In the genomic region with DNA sequence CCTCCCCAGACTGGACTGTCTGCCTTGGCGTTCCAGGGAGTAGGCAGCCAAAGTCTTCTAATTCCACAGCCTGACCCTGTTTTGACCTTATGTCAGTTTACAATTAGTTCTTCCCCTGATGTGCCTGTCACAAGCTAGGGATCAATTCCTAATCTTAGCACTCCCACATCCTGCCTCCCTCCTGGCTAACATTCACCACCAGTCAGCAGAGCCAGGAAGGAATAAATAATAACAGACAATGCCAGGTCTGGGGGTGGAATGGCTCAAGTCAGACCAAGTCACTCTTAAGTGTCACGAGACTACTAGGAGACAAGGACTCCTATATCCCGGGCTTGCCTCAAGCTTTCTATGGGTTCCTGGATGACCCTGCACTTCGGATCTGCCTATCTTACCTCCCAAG, we compare ENCODE assay signal across 8 mouse cellular contexts. TPM values are rescaled to one million over a fixed set of nuclear protein-coding genes. Genes with fewer than 3 reads are reported as not detected.
DNase-seq lines count a peak whose midpoint lies in the region; ATAC-seq and TF ChIP-seq lines count a peak whose summit lies in the region.

No protein-coding gene starts in this region.

- no peaks in the 10 kb centered on the region for H3K9me3 ChIP-seq in heart, postnatal 0 days (replicated peaks; ENCODE audit: control insufficient read depth, low read length)
- H3K9me3 ChIP-seq in liver, embryonic 14.5 days (ENCODE audit: control insufficient read depth, low read length): no peaks in the 10 kb centered on the region
- H3K9me3 ChIP-seq in stomach, embryonic 14.5 days (ENCODE audit: control insufficient read depth, low read depth, low read length): no peaks in the 10 kb centered on the region

- peaks cover 41% of the 10 kb centered on the region for H3K4me1 ChIP-seq in heart, postnatal 0 days (ENCODE audit: control insufficient read depth, insufficient read depth)
- H3K4me1 ChIP-seq in liver, embryonic 14.5 days (replicated peaks; ENCODE audit: control insufficient read depth in 2 of 2, insufficient read depth in 2 of 2, low read length in 1 of 2): peaks cover 8 to 45% of the 10 kb centered on the region in 2 experiments
- peaks cover 31% of the 10 kb centered on the region for H3K4me1 ChIP-seq in stomach, embryonic 14.5 days (ENCODE audit: control insufficient read depth, insufficient read depth, low read length)

- peak overlapping the region; percentile 97 for H3K4me2 ChIP-seq in heart, postnatal 0 days (ENCODE audit: low read depth, low read length)
- H3K4me2 ChIP-seq in liver, embryonic 14.5 days (ENCODE audit: low read depth): peak overlapping the region; percentile 96
- peak overlapping the region; percentile 90; the same call in 1 of the 2 replicates for H3K4me2 ChIP-seq in stomach, embryonic 14.5 days (replicated peaks; ENCODE audit: low read depth, low read length)

- peak overlapping the region; percentile 36; the same call in 1 of the 2 replicates for H3K27ac ChIP-seq in layer of hippocampus, adult 2 months
- no peak overlapping the region for H3K27ac ChIP-seq in heart, postnatal 0 days (ENCODE audit: low read depth)
- H3K27ac ChIP-seq in liver, embryonic 14.5 days: no peak overlapping the region
- H3K27ac ChIP-seq in stomach, embryonic 14.5 days (ENCODE audit: low read length): no peak overlapping the region

- intact Hi-C loops in left cerebral cortex, postnatal 36 days (cut with DNase I): no loop called here

- no peak for ATAC-seq in heart, postnatal 0 days (ENCODE audit: insufficient read depth, low read depth)
- ATAC-seq in liver, embryonic 14.5 days (ENCODE audit: insufficient read depth): no peak
- ATAC-seq in stomach, embryonic 14.5 days (ENCODE audit: insufficient number of reproducible peaks, insufficient read depth, low FRiP score, low read depth): 0 out of 2 replicates have a peak, but pooled peaks have one; percentile 3
- no peak for ATAC-seq in frontal cortex, adult (ENCODE audit: low TSS enrichment)

- DNase-seq in layer of hippocampus, adult 2 months (ENCODE audit: low spot score in 2 of 2): no peak
- no peak for DNase-seq in layer of hippocampus, adult 9-10 months (ENCODE audit: low spot score)
- no peak for DNase-seq in heart, postnatal 0 days (ENCODE audit: low spot score)
- no peak for DNase-seq in liver, embryonic 14.5 days (ENCODE audit: low read depth in 3 of 3, low spot score in 3 of 3)
- DNase-seq in left cerebral cortex, postnatal 36 days (ENCODE audit: low spot score in 2 of 2): no peak
- DNase-seq in ovary, postnatal 36 days (ENCODE audit: low spot score): no peak

- 24% methylated on average over 4 of the region's 4 CpGs for WGBS in heart, postnatal 0 days
- WGBS in liver, embryonic 14.5 days (ENCODE audit: insufficient replicate concordance): 19% methylated on average over 4 of the region's 4 CpGs
- WGBS in stomach, embryonic 14.5 days: 13% methylated on average over 4 of the region's 4 CpGs

- no peak overlapping the region for H3K9ac ChIP-seq in heart, postnatal 0 days (replicated peaks; ENCODE audit: low read depth, low read length)
- no peak overlapping the region; the same call in 1 of the 2 replicates for H3K9ac ChIP-seq in liver, embryonic 14.5 days (replicated peaks)
- no peak overlapping the region for H3K9ac ChIP-seq in stomach, embryonic 14.5 days (replicated peaks; ENCODE audit: low read depth, low read length)

- H3K27me3 ChIP-seq in heart, postnatal 0 days (ENCODE audit: control insufficient read depth, insufficient read depth, low read length): no peaks in the 10 kb centered on the region
- H3K27me3 ChIP-seq in liver, embryonic 14.5 days (ENCODE audit: control insufficient read depth, insufficient read depth, low read length): no peaks in the 10 kb centered on the region
- no peaks in the 10 kb centered on the region for H3K27me3 ChIP-seq in stomach, embryonic 14.5 days (ENCODE audit: control insufficient read depth, insufficient read depth, low read length)

- no peak for TF ChIP-seq CTCF in layer of hippocampus, adult 2 months (conservative IDR thresholded peaks at IDR 0.05)
- TF ChIP-seq CTCF in heart, postnatal 0 days (IDR thresholded peaks at IDR 0.05; ENCODE audit: low read depth): no peak
- no peak for TF ChIP-seq CTCF in liver, embryonic 14.5 days (IDR thresholded peaks at IDR 0.05; ENCODE audit: low read depth)

- H3K4me3 ChIP-seq in layer of hippocampus, adult 2 months: no peak overlapping the region; the same call in 1 of the 2 replicates
- no peak overlapping the region for H3K4me3 ChIP-seq in heart, postnatal 0 days (ENCODE audit: low read depth, low read length)
- peak overlapping the region in 1 of 2 experiments; percentile 82; a peak in 1 of 4 replicates for H3K4me3 ChIP-seq in liver, embryonic 14.5 days (ENCODE audit: insufficient read depth in 1 of 2, low read depth in 2 of 2, low read length in 2 of 2)
- H3K4me3 ChIP-seq in stomach, embryonic 14.5 days (ENCODE audit: low read depth, low read length): no peak overlapping the region

- no peaks in the 10 kb centered on the region for H3K36me3 ChIP-seq in heart, postnatal 0 days (replicated peaks; ENCODE audit: control insufficient read depth, insufficient read depth, low read length)
- no peaks in the 10 kb centered on the region for H3K36me3 ChIP-seq in liver, embryonic 14.5 days (replicated peaks; ENCODE audit: control insufficient read depth, insufficient read depth, low read depth)
- no peaks in the 10 kb centered on the region for H3K36me3 ChIP-seq in stomach, embryonic 14.5 days (ENCODE audit: control insufficient read depth, insufficient read depth, low read length)

- TF ChIP-seq EP300 in heart, postnatal 0 days (IDR thresholded peaks at IDR 0.05; ENCODE audit: low read depth): no peak
- no peak for TF ChIP-seq EP300 in liver, embryonic 14.5 days (IDR thresholded peaks at IDR 0.05; ENCODE audit: low read depth)

RNA-seq across cellular contexts. Expression of gene Lpin1, which starts 20.8 kb away (rescaled TPM):
- 10 to 100 TPM; 25.3 to 27.6 TPM for total RNA-seq in layer of hippocampus, adult 2 months (2021)
- 16.9 and 24.8 TPM in 2 replicates for total RNA-seq in heart, postnatal 0 days (2014; rRNA removed; ENCODE audit: low replicate concordance)
- 10.6 and 11.1 TPM in 2 replicates for polyA plus RNA-seq in heart, postnatal 0 days (2015; fragmentation: Nextera tagmentation; extraction: Ambion mirVana)
- 5.5 and 5.8 TPM in 2 replicates for polyA plus RNA-seq in liver, embryonic 14.5 days (2012; rRNA removed)
- polyA plus RNA-seq in liver, embryonic 14.5 days (2014; fragmentation: Nextera tagmentation; extraction: Ambion mirVana): 4.8 and 6.2 TPM in 2 replicates
- 4.8 and 6.5 TPM in 2 replicates for polyA plus RNA-seq in stomach, embryonic 14.5 days (2014; fragmentation: Nextera tagmentation; extraction: Ambion mirVana)
- total RNA-seq in left cerebral cortex, postnatal 36 days (2021): 10 to 100 TPM; 19.6 to 23.0 TPM
